Mouse (Mus musculus) cerebral cortex, adult 2 months (tissue): ENCODE results near the gene 1700037C18Rik.

Experiments used
- WGBS: fragments of 180-500 bp; shearing (Covaris S2); methylation state at CpG from one replicate; pipeline ENCODE4 v1.1.7; 2018; 5-methylcytosine and 5-hydroxymethylcytosine counted together

1700037C18Rik gene

DNA sequence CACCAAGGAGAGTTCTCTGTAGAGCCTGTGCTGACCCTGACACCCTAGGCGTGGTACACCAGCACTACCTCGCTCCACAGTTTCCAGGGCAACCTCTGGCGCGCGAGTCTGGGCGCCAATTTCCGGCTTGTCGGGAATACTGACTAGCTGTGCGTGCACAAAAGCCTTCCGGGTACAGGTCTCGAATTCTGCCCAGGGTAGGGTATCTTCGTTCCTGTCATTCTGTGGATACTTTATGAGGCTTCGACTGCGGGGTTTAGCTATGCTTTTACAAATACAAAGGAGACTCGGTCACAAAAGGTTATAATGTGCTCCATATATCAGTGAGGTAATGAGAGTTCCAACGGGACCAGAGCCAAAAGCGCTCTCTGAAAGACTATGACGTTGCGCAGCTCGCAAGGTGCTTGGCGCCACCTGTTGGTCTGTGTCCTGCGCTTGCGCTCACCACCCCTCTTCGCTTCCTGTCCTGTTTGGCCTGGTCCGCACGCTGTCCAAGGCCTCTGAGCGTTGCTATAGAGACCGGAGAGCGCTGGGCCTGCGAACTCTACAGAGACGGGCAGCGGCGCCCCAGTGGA, at the start of gene 1700037C18Rik, which contains the start of gene Cluap1:
1700037C18Rik (minus strand) TSS at position 153 of the 575 bp plus-strand sequence.
Cluap1 (plus strand) TSS at position 265 of the 575 bp plus-strand sequence.
- under 1% methylated on average over 33 of the region's 33 CpGs for WGBS

GRCm38 (mm10) chr16:3956369-3956768, 47.9 kb upstream of the 1700037C18Rik start:
- WGBS = 68% methylated on average over 6 of the region's 6 CpGs

DNA sequence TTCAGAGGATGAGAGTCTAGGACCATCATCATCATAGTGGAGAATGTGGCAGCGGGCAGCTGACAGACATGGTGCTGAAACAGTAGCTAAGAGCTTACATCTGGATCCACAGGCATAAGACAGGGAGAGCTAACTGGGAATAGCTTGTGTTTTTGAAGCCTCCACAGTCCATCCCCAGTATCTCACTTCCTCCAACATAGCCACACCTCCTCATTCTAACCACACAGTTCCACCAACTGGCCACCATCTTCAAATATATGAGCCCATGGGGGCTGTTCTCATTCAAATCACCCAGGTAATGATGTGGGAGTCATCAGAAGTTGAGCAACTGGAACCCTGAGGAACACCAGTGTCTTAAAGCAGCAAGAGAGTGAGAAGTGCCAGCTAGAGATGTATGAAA, 42.7 kb upstream of the 1700037C18Rik start:
- whole genome bisulfite sequencing = 93% methylated on average over 1 of the region's 1 CpGs

DNA sequence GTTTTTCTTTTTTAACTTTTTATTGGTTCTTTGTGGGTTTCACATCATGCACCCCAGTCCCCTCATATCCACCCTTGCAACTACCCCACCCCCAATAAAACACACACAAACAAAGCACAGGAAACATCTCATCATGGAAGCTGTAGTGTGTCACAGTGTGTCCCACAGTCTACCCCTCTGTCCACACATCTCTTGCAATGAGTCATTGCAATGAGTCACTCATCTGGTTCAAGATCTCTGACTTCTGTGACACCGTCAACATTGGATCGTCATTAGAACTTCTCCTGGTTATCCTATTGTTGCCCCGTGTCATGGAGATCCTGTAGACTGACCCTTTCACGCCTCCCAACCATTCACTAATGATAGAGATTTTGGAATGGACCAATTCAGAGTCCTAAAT, 26.2 kb upstream of the 1700037C18Rik start:
- WGBS = 90% methylated on average over 4 of the region's 4 CpGs

- WGBS = 100% methylated on average over 1 of the region's 1 CpGs
These were observed 25.6 kb upstream of the 1700037C18Rik start for GRCm38 (mm10) chr16:3934091-3934490.

DNA sequence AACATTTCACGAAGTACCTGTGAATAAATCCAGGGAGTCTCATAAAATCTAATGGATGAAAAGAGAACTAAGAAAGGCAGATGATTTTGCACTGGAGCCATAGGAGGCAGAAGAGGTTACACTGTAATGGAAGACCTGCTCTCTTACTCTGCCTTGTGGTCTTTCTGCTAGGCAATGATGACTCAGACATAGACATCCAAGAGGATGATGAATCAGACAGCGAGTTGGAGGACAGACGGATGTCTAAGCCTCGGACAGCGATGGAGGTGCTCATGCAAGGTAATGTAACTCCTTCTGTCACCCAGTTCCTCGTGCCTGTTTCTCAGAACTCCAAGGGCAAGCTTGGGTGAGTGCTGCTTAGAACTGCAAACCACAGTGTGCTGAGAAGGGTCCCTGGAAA, 25.0 kb upstream of the 1700037C18Rik start:
- 81% methylated on average over 6 of the region's 6 CpGs for WGBS

DNA sequence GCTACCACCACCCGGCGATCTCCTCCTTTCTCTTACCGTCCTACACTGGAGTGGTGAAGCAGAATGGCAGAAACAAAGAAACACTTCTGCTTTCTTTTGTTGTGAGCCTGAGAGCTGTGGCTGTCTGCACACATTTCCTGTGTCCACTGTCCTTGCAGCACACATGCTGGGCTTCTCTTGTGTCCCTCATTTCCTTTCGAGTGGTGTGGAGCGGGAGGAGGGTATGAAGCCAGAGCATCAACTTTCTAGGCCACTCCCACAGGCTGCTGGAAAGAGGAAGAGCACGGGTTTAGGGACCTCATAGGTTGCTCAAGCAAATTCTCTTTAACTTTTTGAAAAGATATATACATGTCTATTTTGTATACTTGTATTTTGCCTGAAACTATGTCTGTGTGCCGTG, 20.7 kb upstream of the 1700037C18Rik start:
- 76% methylated on average over 7 of the region's 7 CpGs for WGBS

DNA sequence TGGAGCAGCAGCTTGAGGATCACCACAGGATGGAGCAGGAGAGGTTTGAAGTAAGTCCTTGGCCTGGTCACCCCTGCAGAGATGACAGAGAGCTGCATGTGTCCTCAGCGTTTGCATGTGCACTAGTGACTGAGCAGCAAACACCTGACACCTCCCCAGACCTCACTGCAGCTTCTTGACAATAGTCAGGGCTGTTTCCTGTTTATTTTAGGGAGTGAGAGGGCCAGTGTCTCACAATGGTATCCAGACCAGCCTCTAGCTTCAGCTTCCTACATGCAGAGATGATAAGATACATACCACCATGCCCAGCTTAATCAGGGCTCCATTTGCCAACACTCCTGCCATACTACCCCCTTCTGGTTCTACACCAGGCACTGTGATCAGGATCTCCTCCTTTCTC, 20.1 kb upstream of the 1700037C18Rik start:
- 81% methylated on average over 1 of the region's 1 CpGs for WGBS

DNA sequence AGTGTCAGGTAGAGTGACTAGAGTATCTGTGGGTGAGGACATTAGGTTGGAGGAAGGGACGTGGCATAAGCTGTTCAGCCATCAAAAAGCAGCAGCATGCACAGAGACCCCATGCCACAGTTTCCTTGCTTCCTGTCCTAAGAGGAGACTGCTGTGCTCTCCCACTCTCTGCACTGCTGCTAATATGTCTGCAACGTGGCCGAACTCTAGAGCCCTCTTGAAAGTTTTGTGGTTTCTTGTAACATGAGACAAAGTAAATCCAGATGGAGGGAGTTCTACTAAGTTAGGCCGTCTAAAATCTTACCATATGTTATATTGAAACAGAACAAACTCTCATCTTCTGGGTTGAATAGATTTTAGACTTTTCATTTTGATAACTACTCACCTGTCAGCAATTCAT, 15.5 kb upstream of the 1700037C18Rik start:
- 83% methylated on average over 4 of the region's 4 CpGs for WGBS

GRCm38 (mm10) chr16:3923515-3923914, 15.0 kb upstream of the 1700037C18Rik start:
- 95% methylated on average over 3 of the region's 3 CpGs for WGBS

GRCm38 (mm10) chr16:3920756-3921155, 12.3 kb upstream of the 1700037C18Rik start:
- WGBS = 79% methylated on average over 2 of the region's 2 CpGs

DNA sequence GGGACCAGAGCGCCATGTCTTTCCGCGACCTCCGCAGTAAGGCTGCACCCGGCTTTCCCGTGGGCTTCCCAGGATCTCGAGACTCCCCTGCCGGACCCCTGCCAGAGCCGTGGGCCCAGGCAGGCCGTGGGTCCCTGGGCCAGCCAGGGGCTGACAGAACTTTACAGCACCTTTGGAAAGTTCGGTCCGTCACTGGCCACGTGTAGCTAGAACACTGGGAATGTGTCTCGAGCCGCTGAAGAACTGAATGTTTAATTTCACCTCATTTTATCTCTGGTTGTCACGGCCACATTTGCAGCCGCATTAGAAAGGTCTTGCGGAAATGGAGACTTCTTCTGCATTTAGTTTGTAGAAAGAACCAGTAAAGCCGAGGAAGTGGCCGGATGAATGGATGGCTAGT, 629 bp upstream of the 1700037C18Rik start:
- WGBS = 3% methylated on average over 20 of the region's 20 CpGs

DNA sequence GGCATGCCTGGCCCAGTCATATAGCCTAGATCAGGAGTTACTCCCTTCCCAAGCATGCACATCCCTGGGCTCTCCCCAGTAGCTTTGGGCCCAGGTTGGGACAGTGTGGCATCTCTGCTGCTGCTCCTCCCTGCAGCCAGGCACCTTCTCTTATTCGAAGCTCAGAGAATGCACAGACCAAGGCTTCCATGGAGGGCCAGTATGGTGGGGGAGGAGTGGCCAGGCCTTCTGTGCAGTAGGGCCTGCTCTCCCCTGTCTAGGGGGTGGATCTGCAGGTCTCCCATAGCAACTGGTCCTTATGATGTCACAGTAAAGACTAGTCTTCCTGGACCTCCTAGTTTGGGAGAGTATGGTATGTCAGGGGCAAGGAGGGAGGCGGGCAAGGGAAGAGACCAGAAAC, 1.0 kb downstream of the 1700037C18Rik start:
- WGBS = 72% methylated on average over 2 of the region's 2 CpGs

- WGBS = 93% methylated on average over 1 of the region's 1 CpGs
These were observed 11.9 kb downstream of the 1700037C18Rik start for GRCm38 (mm10) chr16:3896553-3896952.

GRCm38 (mm10) chr16:3896046-3896445, 12.4 kb downstream of the 1700037C18Rik start:
- WGBS = 60% methylated on average over 6 of the region's 6 CpGs

DNA sequence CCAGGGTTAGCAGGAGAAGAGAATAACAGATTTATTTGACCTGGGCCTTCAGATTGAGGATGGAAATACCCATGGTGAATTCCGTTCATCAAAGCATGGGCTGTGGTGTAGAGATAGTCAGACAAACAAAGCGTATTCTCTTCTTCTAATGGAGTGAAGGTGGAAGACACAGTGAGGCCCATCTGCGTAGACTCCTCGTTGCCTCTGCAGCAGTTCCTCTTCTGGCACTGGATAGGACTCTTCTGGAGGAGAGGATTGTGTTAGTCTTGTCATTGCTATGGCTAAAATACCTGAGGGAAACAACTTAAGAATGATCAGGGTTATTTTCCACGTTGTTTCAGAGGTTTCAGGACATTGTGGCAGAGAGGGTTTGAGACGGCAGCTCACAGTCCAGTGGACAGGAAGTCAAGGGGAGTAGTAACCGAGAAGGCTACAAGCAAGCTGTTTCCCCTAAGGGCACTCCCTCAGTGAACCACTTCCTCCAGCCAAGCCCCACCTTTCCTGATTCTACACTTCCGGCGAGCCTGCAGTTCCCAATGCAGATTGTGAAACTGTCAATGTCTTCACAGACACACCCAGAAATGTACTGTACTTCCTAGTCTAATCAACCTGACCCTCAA, 13.2 kb downstream of the 1700037C18Rik start:
- 78% methylated on average over 9 of the region's 9 CpGs for WGBS

GRCm38 (mm10) chr16:3893739-3894138, 14.8 kb downstream of the 1700037C18Rik start:
- WGBS = 57% methylated on average over 3 of the region's 3 CpGs

GRCm38 (mm10) chr16:3891621-3892295, 16.7 kb downstream of the 1700037C18Rik start:
- WGBS = 58% methylated on average over 14 of the region's 14 CpGs

GRCm38 (mm10) chr16:3885065-3885670, 23.3 kb downstream of the 1700037C18Rik start:
- WGBS = under 1% methylated on average over 10 of the region's 10 CpGs

- under 1% methylated on average over 88 of the region's 88 CpGs for WGBS
These were observed 24.1 kb downstream of the 1700037C18Rik start, which contains the start of the genes Zfp597 and Gm20695 for GRCm38 (mm10) chr16:3884201-3885064. TSS of gene Zfp597 (minus strand) at chr16:3884561. TSS of gene Gm20695 (plus strand) at chr16:3884648.

GRCm38 (mm10) chr16:3876346-3876745, 32.1 kb downstream of the 1700037C18Rik start:
- WGBS = 93% methylated on average over 4 of the region's 4 CpGs
